Mouse (Mus musculus): ENCODE measurements around the gene Miga1.

- no peak for TF ChIP-seq CTCF (IDR thresholded peaks at IDR 0.05; ENCODE audit: borderline replicate concordance, control insufficient read depth, extremely low read depth, insufficient read depth, low read length, poor library complexity)
- TF ChIP-seq POLR2A (IDR thresholded peaks at IDR 0.05; ENCODE audit: control insufficient read depth, extremely low read depth, insufficient read depth, low read length, poor library complexity) = no peak
Measured at GRCm38 (mm10) chr3:152288740-152289139, 51.5 kb downstream of the Miga1 start.

Measured in thymus, adult 2 months (tissue).